Mouse (Mus musculus) central nervous system, embryonic 18 days (tissue): ENCODE results near the gene Arhgap21. TPM values are rescaled to one million over a fixed set of nuclear protein-coding genes. Genes with fewer than 3 reads are reported as not detected.

Experiments
- polyA plus RNA-seq: library from polyadenylated mRNA; depleted of rRNA; stranded (reverse); fragments of >200 nt; gene quantifications from 2 replicates; pipeline ENCODE4 v1.2.3, GENCODE M21; 2012; rRNA removed

The Arhgap21 gene
- polyA plus RNA-seq: 93.2 and 94.6 TPM in 2 replicates

GRCm38 (mm10) chr2:20968441-20969200 is at the start of gene Arhgap21:
Gene Arhgap21, minus strand, starts transcription at chr2:20968881.

Other genes starting within 250 kb of the Arhgap21 start
- gene Enkur, start 236.5 kb upstream of the Arhgap21 start, polyA plus RNA-seq: 5.7 and 7.2 TPM in 2 replicates
- 18.6 and 18.7 TPM in 2 replicates for gene Thnsl1, start 236.8 kb upstream of the Arhgap21 start, polyA plus RNA-seq